Mouse (Mus musculus) urinary bladder, postnatal 10 days (tissue): ENCODE data around the gene Olfr695.
"Not testable (repeated sequence)": the region's sequence is repeated elsewhere in the genome, so short reads cannot be mapped to it uniquely, and the experiment has no call there.

Source experiments
- DNase-seq: peaks from one replicate; pipeline ENCODE4 v3.0.0; 2022; ENCODE audit warnings: low spot score

Gene Olfr695

DNA sequence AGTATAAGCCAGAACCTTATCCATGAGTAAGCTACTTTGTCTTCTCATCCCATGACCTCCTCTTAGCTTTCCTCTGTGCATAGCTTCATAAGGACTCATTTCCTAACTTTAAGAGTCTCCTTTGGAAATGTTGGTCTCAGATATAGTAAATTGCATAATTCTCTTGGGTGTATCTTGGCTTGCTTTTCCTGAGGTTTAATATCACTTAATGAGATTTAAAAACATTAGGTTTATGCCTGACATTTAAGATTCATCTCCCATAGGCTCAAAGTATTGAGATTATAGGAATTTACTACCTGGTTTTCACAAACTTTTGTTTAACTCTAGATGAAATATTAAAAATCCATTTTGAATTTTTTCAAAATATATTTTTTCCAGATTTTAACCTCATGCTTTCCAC is at the start of gene Olfr695:
Gene Olfr695 (minus strand): TSS at position 101 of the 400 bp plus-strand sequence.
- DNase-seq = no peak

DNA sequence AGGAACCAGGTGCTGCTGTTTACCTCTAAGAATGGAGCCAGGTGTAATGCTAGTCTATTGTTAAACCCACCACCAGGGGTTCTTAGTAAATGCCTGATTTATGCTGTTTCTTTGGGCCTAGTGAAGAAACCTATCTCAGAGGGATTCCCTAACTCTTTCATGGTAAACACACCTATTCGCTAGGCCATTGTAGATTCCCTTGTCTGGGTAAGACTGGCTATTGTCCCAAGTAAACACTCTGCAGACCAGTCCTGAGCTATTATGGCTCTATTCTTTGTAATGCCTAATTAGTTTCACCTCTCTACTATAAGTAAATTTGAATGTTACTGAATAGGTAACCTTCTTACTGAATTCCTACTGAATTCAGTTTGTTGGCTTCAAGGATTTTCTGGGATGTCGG is 44.8 kb upstream of the Olfr695 start:
- not testable (repeated sequence) for DNase-seq

- DNase-seq = no peak
Observed at GRCm38 (mm10) chr7:106758800-106759199, 42.6 kb upstream of the Olfr695 start.

DNA sequence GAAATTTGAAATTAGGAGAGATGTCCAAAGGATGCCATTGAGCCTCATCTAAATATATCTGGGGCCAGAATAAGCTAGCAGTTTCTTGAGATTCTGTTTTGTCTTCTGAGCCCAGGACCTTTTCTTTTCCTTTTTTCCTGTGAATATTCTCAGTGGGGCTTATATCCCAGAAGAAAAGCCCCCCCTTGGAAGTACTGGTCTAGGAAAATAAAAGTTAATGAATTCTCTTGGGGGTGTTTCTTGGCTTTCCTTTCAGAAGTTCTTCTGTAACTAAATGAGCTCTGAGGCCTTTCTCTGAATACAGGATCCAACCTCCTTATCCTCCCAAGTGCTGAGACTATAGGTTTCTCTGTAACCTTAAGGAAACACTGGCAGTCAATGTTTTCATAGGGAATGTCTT is 39.1 kb upstream of the Olfr695 start, which contains the start of gene Olfr698:
Gene Olfr698 (minus strand): TSS at position 101 of the 400 bp plus-strand sequence.
- no peak for DNase-seq

GRCm38 (mm10) chr7:106745811-106746210 is 29.6 kb upstream of the Olfr695 start:
- no peak for DNase-seq

DNA sequence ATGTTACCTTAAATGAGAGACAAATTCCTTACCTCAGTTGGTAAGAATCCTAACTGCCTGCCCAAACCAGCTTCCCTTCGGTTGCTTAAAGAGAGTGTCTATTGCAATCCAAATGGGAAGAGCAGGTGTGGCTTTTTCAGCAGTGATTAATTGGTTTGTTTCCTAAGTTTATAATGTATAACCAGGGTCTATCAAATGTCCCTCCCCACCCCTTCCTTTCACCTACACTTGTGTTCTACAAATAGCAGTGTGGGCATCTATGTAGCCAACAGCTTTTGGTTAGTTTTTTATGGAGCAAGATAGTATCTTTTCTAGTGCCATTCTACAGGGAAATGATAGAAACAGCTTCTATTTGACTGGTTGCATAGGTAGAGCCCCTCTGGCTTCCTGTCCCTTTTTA is 26.1 kb upstream of the Olfr695 start, which contains the start of gene Olfr697:
Gene Olfr697 (minus strand): TSS at position 101 of the 400 bp plus-strand sequence.
- DNase-seq = no peak

GRCm38 (mm10) chr7:106737028-106737427 is 20.8 kb upstream of the Olfr695 start:
- DNase-seq = no peak

DNA sequence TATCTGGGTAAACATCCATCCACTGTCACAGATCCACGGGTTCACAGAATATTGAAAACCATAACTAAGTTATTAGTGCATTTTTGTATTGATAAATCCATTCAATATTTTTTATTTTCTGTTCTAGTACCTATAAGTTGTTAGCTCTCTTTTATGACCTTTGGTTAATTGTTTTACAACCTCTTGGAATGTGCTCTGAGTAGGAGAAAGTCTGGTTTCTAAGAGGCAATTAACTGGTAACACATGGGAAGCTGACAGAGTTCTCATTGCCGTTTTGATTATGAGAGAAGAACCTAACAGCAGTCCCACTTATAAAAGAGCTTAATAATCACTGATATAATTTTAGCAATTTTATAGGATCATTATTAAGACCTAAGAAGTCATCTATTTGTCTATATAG is 17.5 kb upstream of the Olfr695 start:
- DNase-seq = no peak

DNA sequence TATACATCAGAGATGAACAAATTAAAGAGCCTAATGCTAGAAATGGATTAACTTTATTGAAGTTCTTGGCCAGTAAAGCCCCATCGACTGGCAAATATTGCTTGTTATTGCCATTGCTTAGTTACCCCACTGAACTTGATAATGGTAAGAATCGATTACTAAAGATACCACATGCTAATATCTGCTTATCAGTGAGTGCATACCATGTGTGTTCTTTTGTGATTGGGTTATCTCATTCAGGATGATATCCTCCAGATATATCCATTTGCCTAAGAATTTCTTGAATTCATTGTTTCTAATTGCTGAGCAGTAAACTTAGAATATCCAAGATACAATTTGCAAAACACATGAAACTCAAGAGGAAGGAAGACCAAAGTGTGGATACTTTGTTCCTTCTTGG is 9.5 kb upstream of the Olfr695 start:
- not testable (repeated sequence) for DNase-seq

- no peak for DNase-seq
Observed at GRCm38 (mm10) chr7:106711463-106711862, 4.7 kb downstream of the Olfr695 start.

GRCm38 (mm10) chr7:106707705-106708104 is 8.5 kb downstream of the Olfr695 start:
- not testable (repeated sequence) for DNase-seq

DNA sequence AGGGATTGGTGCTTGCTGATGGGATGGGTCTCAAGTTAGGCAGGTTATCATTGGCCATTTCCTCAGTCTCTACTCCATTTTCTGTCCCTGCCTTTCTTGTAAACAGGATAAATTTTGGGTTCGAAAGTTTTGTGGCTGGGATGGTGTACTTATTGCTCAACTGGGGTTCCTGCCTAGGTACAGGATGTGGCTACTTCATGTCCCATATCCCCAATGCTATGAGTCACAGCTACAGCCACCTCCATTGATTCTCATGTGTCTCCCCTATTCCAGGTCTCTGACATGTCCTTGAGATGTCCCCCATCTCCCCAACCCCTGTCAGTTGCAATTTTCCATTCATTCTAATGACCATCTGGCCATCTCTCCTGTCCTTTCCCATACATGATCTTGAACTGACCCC is 19.3 kb downstream of the Olfr695 start:
- DNase-seq = no peak

DNA sequence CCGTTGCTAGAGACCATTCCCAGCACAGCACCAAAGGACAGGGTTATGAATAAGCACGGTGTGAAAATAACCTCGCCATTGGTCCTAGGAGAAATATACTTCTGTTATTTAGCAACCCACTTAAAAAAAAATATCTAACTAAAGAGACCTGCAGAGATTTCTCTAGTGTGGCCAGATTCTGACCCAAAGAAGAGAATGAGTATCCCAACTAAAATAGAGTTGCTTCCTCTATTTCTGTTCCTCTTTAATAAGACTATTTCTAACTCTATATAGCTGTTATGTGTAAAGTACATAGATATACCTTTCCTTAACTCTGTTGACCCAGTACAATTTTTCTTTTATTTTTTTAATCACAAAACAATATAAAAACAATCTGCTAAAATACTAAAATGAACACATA is 23.2 kb downstream of the Olfr695 start:
- DNase-seq = no peak

DNA sequence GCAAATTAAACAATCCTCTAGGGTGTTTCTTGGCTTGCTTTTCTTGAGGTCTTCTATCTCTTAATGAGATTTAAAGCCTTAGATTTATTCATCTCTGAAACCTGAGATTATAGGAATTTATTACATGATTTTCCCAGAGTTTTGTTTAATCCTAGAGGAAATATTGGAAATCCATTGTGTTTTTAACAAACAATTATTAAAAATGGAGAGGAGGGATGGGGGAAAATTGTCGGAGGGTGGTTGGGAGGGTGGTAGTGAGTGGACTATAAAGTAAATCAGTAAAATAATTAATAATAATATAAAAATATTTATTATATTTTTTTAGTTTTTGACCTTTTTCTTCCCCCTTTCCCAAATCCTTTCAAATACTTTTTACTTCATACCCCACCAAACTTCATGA is 24.5 kb downstream of the Olfr695 start, which contains the start of gene Olfr694:
Gene Olfr694 (minus strand): TSS at position 101 of the 400 bp plus-strand sequence.
- no peak for DNase-seq

GRCm38 (mm10) chr7:106685382-106685781 is 30.8 kb downstream of the Olfr695 start:
- no peak for DNase-seq

DNA sequence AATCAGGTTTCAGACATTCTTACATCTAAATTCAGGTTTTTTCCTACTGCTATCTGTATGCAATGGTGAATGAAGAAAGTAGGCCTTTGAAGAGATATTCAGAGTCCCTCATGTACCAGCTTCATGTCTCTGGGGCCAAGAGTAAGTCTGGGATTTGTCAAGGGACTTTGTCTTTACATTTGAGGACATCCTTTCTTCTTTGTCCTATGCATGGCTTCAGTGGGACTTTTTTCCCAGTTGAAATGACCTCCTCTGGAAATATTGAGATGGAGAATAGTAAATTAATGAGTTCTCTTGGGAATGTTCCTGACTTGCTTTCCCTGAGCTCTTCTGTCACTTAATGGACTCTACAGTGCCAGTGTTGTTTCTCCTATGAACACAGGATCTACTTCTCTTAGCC is 35.7 kb downstream of the Olfr695 start, which contains the start of gene Olfr693:
Gene Olfr693 (minus strand): TSS at position 101 of the 400 bp plus-strand sequence.
- DNase-seq = no peak
